Mouse (Mus musculus) thymus, adult 2 months (tissue): ENCODE results near the gene 4931429L15Rik. TPM values are rescaled to one million over a fixed set of nuclear protein-coding genes. Genes with fewer than 3 reads are reported as not detected.

Experiments used
- DNase-seq: peaks from one replicate; pipeline ENCODE4 v3.0.0; 2021
- H3K27ac ChIP-seq: fragments of 200-500 bp; 2 replicates; pipeline ENCODE4 v1.5.1; 2012; ENCODE audit warnings: low read length, control low read depth; ENCODE audit not compliant: control insufficient read depth, insufficient read depth
- H3K27me3 ChIP-seq: fragments of 200-500 bp; 2 replicates; pipeline ENCODE4 v1.6.1; 2012; ENCODE audit warnings: mild to moderate bottlenecking, low read length, moderate library complexity, mixed read lengths; ENCODE audit not compliant: control insufficient read depth, insufficient read depth
- H3K36me3 ChIP-seq: fragments of 200-500 bp; 2 replicates; pipeline ENCODE4 v1.6.1; 2012; ENCODE audit warnings: mild to moderate bottlenecking, low read length, moderate library complexity; ENCODE audit not compliant: control insufficient read depth, insufficient read depth
- H3K4me1 ChIP-seq: fragments of 200-500 bp; replicated peaks from 2 replicates; pipeline ENCODE4 v1.6.1; 2012; ENCODE audit warnings: low read length; ENCODE audit not compliant: control insufficient read depth, insufficient read depth
- H3K4me3 ChIP-seq: fragments of 200-500 bp; 2 replicates; pipeline ENCODE4 v1.5.1; 2012; ENCODE audit warnings: mild to moderate bottlenecking, low read length, control low read depth, moderate library complexity; ENCODE audit not compliant: control insufficient read depth, insufficient read depth
- CTCF ChIP-seq: fragments of 200-500 bp; IDR thresholded peaks from 2 replicates; pipeline ENCODE4 v1.5.1; 2012; ENCODE audit warnings: mild to moderate bottlenecking, control low read depth, low read length, moderate library complexity, borderline replicate concordance; ENCODE audit not compliant: control insufficient read depth, poor library complexity, insufficient read depth; ENCODE audit errors: extremely low read depth
- POLR2A ChIP-seq: fragments of 200-500 bp; IDR thresholded peaks from 2 replicates; pipeline ENCODE4 v1.6.1; 2012; ENCODE audit warnings: mild to moderate bottlenecking, low read length, control low read depth, moderate library complexity; ENCODE audit not compliant: control insufficient read depth, poor library complexity, insufficient read depth; ENCODE audit errors: extremely low read depth
- WGBS: fragments of 180-500 bp; shearing (Covaris S2); methylation state at CpG from one replicate; pipeline ENCODE4 v1.1.7; 2018; 5-methylcytosine and 5-hydroxymethylcytosine counted together
- polyA plus RNA-seq: library from polyadenylated mRNA; depleted of rRNA; stranded (reverse); fragments of >200 nt; gene quantifications from 2 replicates; pipeline ENCODE4 v1.2.3, GENCODE M21; 2012; rRNA removed

Gene 4931429L15Rik
- polyA plus RNA-seq, 1 experiment: 0.07 TPM

DNA sequence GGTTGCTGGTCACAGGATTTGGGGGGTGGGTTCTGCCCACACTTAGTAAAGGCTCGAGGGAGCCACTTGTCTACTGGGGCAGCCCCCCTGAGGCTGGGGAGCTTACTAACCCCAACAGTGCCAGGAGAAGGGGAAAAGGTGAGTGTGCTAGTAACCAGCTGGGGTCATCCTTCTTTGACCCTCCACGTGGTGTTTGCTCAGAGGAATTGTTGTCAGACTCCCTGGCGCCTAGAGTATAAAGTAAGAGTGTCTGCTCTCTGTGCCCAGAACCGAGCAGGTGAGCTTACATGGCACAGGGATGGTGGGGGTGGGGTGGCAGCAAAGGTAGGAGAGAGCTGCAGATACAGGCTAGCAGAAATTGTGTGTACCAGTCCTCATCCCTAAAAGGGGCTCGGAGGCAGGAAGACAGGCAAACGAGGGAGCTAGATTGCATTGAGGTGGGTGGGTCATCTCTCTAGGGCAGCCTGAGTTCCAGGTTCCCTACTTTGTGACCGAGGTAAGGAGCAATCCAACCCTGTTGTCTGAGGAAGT, 51.4 kb downstream of the 4931429L15Rik start, which contains the start of gene Apoa5:
TSS of gene Apoa5 (plus strand) at position 291 of the 531 bp plus-strand sequence.
- 66% methylated on average over 7 of the region's 7 CpGs for WGBS
- Histone ChIP-seq H3K4me1 (peaks cover 3% of the 10 kb centered on the region), H3K4me3 (no peak within 1 kb of the TSS), H3K36me3 (no peaks in the 10 kb centered on the region), H3K27ac (no peak within 1 kb of the TSS), H3K27me3 (no peaks in the 10 kb centered on the region; the same call in 1 of the 2 replicates)
- no peak for DNase-seq
- TF ChIP-seq POLR2A (no peak), CTCF (no peak)

DNA sequence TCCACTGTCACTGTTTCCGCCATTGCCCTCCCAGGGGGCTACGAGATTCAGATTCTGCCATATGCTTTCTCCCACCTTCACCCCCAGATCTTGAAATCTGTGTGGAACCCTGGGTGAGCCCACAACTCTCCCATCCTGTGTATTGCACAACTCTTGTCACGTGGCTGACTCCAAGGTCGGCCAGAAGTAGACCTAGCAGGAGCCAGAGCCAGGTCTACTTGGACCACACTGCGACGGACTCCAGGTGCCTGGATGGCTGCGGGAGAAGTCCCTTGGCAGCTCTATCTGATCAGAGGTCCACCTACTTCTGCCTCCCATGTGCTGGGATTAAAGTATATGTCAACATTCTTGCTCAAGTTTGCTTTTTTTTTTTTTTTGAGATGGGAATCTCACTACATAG, 58.7 kb downstream of the 4931429L15Rik start:
- WGBS: 88% methylated on average over 7 of the region's 7 CpGs
- Histone ChIP-seq H3K4me1 (no peaks in the 10 kb centered on the region), H3K4me3 (no peak overlapping the region), H3K27me3 (no peaks in the 10 kb centered on the region), H3K36me3 (no peaks in the 10 kb centered on the region), H3K27ac (no peak overlapping the region)
- DNase-seq: no peak
- TF ChIP-seq CTCF: no peak
- TF ChIP-seq POLR2A: no peak

DNA sequence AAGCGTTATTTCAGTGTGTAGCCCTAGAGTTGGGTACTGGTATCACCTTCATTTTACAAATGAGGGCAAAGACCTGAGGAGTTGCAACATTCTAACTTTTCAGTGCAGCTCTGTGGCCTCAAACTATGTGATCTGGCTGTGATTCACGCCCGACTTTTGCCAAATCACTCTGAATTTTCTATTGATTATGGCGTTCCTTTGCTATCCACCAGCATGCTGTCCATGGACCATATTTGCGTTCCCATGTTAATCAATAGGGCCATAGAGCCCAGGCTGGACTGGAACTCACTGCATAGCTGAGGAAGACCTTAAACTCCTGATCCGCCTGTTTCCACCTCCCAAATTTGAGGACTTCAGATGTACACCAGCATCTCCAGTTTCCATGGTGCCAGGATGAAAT, 60.7 kb downstream of the 4931429L15Rik start:
- no peak for DNase-seq
- TF ChIP-seq CTCF: no peak
- WGBS: 94% methylated on average over 6 of the region's 6 CpGs
- no peaks in the 10 kb centered on the region for H3K36me3 ChIP-seq
- H3K27ac ChIP-seq: no peak overlapping the region
- no peaks in the 10 kb centered on the region for H3K4me1 ChIP-seq
- H3K27me3 ChIP-seq: no peaks in the 10 kb centered on the region
- no peak overlapping the region for H3K4me3 ChIP-seq

GRCm38 (mm10) chr9:46257546-46257945, 62.2 kb downstream of the 4931429L15Rik start:
- Histone ChIP-seq H3K36me3 (no peaks in the 10 kb centered on the region), H3K4me3 (no peak overlapping the region), H3K27ac (no peak overlapping the region), H3K4me1 (no peaks in the 10 kb centered on the region), H3K27me3 (no peaks in the 10 kb centered on the region)
- WGBS: 92% methylated on average over 3 of the region's 3 CpGs
- DNase-seq: no peak
- TF ChIP-seq CTCF (no peak), POLR2A (no peak)

DNA sequence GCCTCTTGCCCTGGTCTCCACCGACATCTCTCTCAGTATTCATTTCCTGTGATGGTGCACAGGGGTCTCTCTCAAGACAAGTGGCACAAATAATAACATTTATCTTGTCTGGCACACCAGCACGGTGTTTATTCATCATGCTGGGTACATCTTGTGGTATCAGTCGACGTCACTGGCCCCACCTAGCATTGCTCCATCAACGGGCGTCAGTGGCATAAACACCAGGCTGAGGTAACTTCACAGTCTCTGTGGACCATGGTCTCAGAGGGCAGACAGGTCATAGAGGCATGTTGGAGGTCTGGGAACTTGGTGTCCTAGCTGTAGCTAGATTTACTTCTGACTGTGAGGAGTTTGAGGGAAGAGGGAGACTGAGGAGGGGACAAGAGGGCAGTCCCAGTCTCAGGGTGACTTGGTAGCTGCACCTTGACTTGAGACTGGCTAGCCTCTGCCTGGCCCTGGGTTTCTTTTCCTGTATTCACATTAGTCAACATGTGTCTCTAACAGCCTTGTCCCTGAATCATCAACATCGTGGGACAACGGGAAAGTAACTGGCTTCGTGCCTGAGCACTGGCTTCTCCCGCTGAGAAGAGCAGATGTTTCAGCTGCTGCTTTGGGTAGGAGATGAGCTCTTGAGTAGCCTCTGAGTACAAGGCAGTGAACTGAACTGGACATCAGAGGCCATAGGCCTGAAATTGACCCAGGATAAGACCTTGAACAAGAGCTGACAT, 63.0 kb downstream of the 4931429L15Rik start:
- no peaks in the 10 kb centered on the region for H3K36me3 ChIP-seq
- no peaks in the 10 kb centered on the region for H3K4me1 ChIP-seq
- WGBS: 94% methylated on average over 10 of the region's 10 CpGs
- H3K27ac ChIP-seq: no peak overlapping the region
- no peak for DNase-seq
- TF ChIP-seq CTCF: no peak
- TF ChIP-seq POLR2A: no peak
- H3K4me3 ChIP-seq: no peak overlapping the region
- H3K27me3 ChIP-seq: no peaks in the 10 kb centered on the region

GRCm38 (mm10) chr9:46256177-46256576, 63.6 kb downstream of the 4931429L15Rik start:
- TF ChIP-seq CTCF (no peak), POLR2A (no peak)
- DNase-seq: no peak
- no peaks in the 10 kb centered on the region for H3K4me1 ChIP-seq
- H3K36me3 ChIP-seq: no peaks in the 10 kb centered on the region
- H3K4me3 ChIP-seq: no peak overlapping the region
- H3K27ac ChIP-seq: no peak overlapping the region
- H3K27me3 ChIP-seq: no peaks in the 10 kb centered on the region
- 95% methylated on average over 7 of the region's 7 CpGs for whole genome bisulfite sequencing

Other genes with a start within 250 kb of the 4931429L15Rik start
- 3.3 and 13.1 TPM in 2 replicates for gene Apoa1, start 91.4 kb downstream of the 4931429L15Rik start, polyA plus RNA-seq
- gene Apoc3, start 84.3 kb downstream of the 4931429L15Rik start, polyA plus RNA-seq: 6.5 and 22.7 TPM in 2 replicates
- 6.9 and 8.2 TPM in 2 replicates for gene Apoa4, start 79.3 kb downstream of the 4931429L15Rik start, polyA plus RNA-seq
- 0.09 and 3.4 TPM in 2 replicates for gene Apoa5, start 51.4 kb downstream of the 4931429L15Rik start, polyA plus RNA-seq
- 25.9 and 28.7 TPM in 2 replicates for gene Zpr1, start 46.9 kb downstream of the 4931429L15Rik start, polyA plus RNA-seq
- gene Bud13, start 37.0 kb downstream of the 4931429L15Rik start, polyA plus RNA-seq: 19.9 and 22.7 TPM in 2 replicates